Mouse (Mus musculus) central nervous system, embryonic 18 days (tissue): ENCODE measurements around the gene Vmn2r-ps130. TPM values are rescaled to one million over a fixed set of nuclear protein-coding genes. Genes with fewer than 3 reads are reported as not detected.

Experiments used
- polyA plus RNA-seq: library from polyadenylated mRNA; depleted of rRNA; stranded (reverse); fragments of >200 nt; gene quantifications from 2 replicates; pipeline ENCODE4 v1.2.3, GENCODE M21; 2012; rRNA removed

Vmn2r-ps130 gene
- polyA plus RNA-seq, result not detected in 2 replicates

DNA sequence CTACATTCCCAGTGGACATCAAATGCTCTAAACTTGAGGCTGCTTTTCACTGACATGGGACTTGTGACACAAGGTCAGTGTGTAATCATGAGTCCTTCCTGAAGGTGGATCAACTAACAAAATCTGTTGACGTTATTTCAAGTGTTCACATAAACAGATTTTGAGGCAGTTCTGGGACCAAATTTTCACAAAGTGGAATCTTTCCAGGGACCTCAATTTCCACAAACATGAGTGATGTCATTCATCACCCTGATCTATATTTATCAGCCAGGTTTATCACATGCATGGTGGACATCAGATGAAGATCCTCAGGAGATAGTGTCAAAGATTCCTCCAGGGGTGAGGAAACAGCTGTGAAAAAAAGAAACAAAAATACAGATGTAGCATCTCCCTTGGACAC lies at the start of gene Vmn2r-ps130:
TSS of gene Vmn2r-ps130 (plus strand) at position 301 of the 400 bp plus-strand sequence.

Other genes with a start within 250 kb of the Vmn2r-ps130 start
- gene Zfp945, start 194.0 kb upstream of the Vmn2r-ps130 start, polyA plus RNA-seq, result 11.0 and 11.6 TPM in 2 replicates
- not detected in 2 replicates for gene Vmn2r113, start 118.2 kb upstream of the Vmn2r-ps130 start, polyA plus RNA-seq
- gene Zfp40, start 132.1 kb downstream of the Vmn2r-ps130 start, polyA plus RNA-seq, result 26.1 and 29.6 TPM in 2 replicates